Mouse (Mus musculus) erythroblast, embryonic 14.5 days (primary cell): ENCODE data around the gene Ino80.

ENCODE experiments used
- GATA1 ChIP-seq: IDR thresholded peaks from 2 replicates; pipeline ENCODE4 v1.6.1; 2012; ENCODE audit warnings: low read length, inconsistent platforms, mixed read lengths
- TAL1 ChIP-seq: IDR thresholded peaks from 3 replicates; pipeline ENCODE4 v1.6.1; 2012; ENCODE audit warnings: low read length, inconsistent platforms, mixed read lengths

DNA sequence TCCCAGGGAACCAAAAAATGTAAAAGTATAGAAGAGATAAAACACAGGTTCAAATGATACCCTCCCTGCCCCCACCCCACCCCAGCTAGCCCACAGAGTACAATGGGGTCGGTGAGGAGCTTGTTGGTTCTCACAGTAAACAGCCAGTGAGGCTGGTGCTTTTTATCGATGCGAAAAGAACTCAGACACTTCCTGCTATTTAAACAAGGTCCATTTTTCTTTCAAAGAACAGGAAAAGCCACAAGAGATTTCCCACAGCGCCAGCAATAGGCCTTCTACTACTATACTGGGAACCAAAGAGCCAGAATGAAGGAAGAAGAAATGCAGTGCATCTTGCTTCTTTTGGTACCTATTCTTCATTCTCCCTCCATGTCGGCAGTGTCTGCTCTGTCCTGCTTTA, 66.5 kb downstream of the Ino80 start:
- TF ChIP-seq GATA1 = no peak
- no peak for TF ChIP-seq TAL1
